In genomic region chr7:17073513-17073903, GRCm38 (mm10) we compare ENCODE assay signal across 1 mouse cellular context.
TF ChIP-seq lines count a peak whose summit lies in the region.

No protein-coding gene starts in this region.

TF ChIP-seq in MEL, 35 proteins besides CTCF, POLR2A, EP300 and RAD21:
- no peak for TF ChIP-seq USF2 (IDR thresholded peaks at IDR 0.05; ENCODE audit: borderline replicate concordance in 1 of 2, insufficient read depth in 1 of 2, low read depth in 1 of 2, low read length in 2 of 2)
TF ChIP-seq in MEL: peak in this region for 0.
